Mouse (Mus musculus) v-Abl transformed pro-B cells (cell line): ENCODE data around the gene Blmh.

ENCODE experiments used
- in situ Hi-C, 2 experiments: fragments of 400-800 bp; cut with MboI; formaldehyde crosslinking; loops; one replicate each; pipeline ENCODE4 v1.15.1; 2025; ENCODE audit not compliant: unreplicated experiment in 2 of 2

The Blmh gene

DNA sequence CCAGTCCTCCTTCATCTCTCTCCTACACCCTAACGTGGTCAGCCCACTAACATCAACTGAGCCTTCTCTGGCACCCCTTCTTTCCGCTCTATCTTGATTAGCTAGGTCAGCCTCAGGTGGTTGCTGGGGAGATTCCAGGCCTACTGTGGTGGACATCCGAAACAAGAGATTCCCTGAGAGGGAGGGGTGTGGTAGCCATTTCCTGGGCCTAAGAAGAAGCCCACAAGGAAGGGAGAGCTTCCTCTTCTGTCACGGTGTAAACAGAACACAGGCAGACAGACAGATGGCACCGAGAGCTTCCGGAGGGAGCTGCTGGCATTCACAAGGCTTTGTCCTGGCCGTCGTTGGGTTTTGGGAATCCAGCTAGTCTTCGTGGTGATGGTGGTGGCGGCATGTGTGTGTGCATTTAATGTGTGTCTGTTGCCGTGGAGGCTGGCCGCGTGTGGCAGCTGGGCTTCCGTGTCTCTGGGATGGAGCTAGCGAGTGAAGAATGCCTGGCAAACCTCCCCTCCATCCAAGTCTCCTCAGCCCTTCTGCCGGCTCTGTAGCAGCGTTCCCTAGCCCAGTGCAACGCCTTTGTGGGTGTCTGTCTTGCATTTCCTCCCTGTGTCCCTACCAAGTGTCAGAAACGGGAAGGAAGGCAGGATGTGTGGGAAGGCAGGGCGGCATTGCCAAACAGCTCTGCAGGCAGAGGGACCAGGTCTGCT, 71.5 kb downstream of the Blmh start:
- in situ Hi-C loops, result loop anchor here (10.0 to 25.0 kb wide), 2 partner anchors 459 to 466 kb away; partner anchors contain the start of gene Coro6 (in 1 of the 2)

DNA sequence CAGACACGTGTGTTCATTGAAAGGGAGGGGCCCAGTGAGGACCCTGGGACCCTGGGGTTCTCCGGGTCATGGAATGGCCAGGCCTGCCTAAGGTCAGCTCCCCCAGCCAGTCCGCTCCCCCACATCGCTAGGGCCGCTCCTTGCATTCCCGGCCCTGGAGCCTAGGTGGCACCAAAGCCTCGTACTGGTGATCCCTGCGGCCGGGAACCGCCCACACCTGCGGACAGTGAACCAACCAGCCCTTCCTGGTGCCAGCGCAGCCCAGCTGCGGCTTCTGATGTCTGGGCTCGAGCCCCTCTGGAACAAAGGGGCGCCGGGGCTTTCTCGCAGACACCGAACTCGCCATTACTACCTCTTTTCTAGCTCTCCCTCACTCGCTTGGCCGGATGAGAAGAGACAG, 72.7 kb downstream of the Blmh start:
- in situ Hi-C loops, result loop anchor here (10.0 to 25.0 kb wide), 2 partner anchors 457 to 465 kb away; partner anchors contain the start of gene Coro6 (in 1 of the 2)

DNA sequence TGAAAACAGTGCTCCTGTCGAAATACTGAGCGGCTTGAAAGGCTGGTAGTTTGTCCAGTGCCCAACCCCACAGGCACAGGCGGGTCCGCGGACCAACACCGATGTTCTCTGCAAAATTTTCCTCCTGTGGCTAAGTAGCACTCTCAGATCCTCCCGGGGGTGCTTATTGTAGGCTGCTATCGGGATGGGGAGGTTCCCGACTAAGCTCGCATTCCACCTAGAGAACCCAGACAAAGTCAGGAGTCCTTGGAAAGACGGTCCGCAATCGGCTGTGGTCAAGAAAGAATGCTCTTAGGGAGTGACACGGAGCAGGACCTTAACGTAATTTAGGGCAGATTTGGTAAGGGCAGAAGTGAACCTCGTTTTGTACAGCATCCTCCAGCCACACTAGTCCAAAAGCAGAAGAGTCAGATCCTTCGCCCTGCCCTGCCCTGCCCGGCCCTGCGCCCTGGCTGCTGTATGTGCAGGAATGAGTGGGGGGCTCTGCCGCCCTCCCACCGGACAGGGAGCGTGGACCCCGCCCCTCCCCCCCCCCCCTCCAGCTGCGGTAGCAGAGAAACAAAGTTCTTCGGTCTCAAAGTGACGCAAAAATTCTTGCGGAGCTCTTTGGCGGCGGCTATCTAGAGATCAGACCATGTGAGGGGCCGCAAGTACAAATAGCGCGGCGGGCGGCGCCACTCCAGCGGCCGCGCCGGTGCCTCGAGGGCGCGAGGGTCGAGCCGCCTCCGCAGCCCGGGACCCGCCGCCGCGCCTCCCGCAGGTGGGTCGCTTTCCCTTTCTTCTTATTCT, 73.5 kb downstream of the Blmh start, which contains the start of gene Slc6a4:
Slc6a4 (plus strand) TSS at position 688 of the 789 bp plus-strand sequence.
- in situ Hi-C loops, result loop anchor here (10.0 to 25.0 kb wide), 2 partner anchors 457 to 464 kb away; partner anchors contain the start of gene Coro6 (in 1 of the 2)

DNA sequence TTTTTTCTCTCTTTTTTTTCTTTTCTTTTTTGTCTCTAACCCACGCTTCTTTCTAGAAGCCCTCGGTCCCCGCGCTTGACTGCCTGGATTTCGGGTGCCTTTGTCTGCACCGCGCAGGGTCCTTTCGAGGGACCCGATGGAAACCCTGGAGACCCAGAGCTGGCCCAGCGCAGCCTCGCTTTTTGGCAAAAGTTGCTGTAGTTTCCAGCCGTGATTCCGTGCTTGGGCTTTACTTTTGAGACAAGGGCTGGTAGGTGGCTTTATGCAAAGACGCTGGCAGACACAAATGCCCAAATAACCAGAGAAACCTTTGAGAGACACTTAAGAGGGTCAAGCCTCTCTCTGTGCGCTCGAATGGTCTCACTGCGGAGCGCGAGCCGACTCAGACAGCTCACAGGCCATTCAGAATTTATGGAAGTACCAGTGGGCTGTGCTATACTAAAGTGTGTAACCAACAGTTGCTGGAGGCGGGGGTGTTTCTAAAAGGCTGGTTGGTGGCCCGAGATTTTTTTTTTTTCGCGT, 74.2 kb downstream of the Blmh start:
- in situ Hi-C loops, result loop anchor here (10.0 to 25.0 kb wide), 2 partner anchors 456 to 464 kb away; partner anchors contain the start of gene Coro6 (in 1 of the 2)

DNA sequence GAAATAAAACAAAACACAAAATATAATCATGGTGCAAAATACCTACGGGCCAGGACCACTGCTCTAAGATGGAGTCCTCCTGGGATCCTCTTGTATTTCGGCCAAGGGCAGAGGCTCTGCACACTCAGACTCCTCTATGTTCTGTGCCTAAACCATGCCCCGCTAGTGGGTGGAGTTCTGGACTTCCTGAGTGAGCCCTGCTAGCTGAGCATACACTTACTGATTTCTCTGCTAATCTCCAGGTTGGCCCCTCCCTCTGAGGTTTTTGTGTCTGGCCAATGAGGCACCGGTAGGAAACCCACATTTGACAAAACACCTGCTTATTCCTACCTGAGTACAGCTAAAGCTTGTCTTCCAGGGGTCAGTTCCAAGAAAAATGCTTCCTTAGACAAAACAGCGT, 76.1 kb downstream of the Blmh start:
- in situ Hi-C loops, result loop anchor here in 1 of 2 experiments (5.0 kb wide), 1 partner anchor 92 kb away; no protein-coding TSS in a partner anchor

DNA sequence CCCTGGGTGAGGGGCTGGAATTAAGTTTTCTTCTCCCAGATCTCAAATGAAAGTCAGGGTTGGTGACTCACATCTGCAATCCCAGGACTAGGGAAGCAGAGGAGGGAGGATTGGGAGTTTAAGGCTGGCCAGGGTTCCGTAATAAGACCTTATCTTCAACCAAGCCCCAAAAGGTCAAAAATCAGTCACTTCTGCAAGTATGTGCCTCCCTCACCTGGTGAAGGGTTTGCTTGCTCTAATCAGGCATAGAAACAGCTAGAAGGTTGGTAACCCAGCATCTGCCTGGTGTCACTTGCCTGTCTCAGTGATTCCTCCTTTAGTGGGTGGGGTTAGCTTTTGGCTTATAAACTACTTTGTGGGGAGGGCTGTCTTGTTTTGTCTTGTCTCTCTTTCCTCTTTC, 77.8 kb downstream of the Blmh start:
- in situ Hi-C loops, result loop anchor here in 1 of 2 experiments (5.0 kb wide), 1 partner anchor 90 kb away; no protein-coding TSS in a partner anchor

DNA sequence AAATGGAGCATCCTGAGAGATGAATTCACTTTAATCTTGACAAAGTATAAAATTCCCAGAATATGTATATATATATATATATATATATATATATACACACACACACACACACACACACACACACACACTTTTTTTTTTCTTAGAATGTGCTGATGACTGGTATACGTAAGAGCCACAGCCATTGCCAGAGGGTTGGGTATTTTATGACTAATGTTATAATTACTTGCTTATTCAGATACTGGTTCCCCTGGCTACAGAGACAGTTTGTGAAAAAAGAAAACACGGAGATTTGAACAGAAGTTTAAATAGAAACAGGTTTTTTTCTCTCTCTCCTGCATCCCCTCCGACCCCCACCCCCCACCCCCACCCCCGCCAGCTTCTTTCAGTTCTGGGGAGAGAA, 81.3 kb downstream of the Blmh start:
- in situ Hi-C loops, result no loop called here

DNA sequence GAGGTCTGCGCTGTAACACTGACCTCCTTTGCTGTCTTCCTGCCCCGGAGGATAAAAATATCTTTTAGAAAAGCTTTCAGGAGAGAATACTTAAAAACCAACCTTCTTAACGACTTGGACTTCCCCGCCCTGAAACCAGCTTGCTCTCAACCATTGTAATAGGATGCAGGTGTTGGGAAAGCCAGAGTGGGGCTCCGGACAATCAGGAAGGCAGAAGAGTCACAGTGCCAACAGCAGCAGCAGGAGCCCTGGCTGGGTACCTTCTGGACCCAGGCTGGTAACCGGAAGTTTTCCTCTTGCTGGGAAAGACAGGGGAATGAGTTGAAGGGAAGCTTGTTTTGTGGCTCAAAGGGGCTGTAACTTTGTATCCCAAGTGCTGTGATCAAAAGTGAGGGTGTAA, 82.0 kb downstream of the Blmh start:
- in situ Hi-C loops, result no loop called here

DNA sequence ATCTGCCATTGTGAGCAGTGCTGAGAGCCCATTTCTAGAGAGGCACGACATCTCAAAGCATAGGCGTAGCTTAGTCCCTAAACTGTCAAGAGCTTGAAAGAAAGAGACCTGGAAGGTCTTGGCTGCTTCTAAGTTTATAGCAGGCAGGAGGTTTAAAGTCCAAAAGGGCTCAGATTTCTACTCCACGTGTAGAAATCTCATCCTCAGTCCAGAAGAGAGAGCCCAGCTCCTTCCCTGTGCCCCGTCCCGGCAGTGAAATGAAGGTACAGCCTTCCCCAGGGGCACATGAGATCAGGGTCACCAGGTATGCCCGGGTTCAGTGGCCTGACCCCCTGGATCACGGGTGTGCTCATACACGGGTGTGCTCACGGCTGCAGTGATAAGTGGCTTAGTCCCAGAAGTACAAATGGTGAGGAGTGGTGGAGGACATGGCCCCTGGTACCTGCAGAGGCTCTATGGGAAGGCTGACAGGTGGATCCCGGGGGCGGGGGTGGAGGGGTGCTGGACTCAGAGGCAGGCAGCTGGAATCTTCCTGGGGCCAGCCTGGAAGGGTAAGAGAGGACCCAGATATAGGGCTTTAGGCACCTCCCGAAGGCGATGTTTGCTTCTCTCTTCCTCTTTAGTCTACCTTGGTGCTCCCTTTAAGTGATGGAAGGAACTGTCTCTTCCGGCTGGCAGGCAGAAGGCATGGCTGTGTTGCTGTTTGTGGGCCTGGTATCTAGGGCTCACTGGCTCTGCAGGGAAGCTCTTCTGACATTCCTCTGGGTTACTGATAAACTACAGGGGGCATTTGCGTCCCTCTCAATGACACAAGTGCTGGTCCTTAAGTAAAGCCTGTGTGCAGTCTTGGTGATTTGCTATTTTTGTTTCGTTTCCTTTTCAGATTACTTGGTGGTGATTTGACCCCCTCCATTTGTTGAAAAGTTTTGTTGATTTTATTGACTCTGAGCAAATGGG, 84.7 kb downstream of the Blmh start:
- in situ Hi-C loops, result no loop called here

DNA sequence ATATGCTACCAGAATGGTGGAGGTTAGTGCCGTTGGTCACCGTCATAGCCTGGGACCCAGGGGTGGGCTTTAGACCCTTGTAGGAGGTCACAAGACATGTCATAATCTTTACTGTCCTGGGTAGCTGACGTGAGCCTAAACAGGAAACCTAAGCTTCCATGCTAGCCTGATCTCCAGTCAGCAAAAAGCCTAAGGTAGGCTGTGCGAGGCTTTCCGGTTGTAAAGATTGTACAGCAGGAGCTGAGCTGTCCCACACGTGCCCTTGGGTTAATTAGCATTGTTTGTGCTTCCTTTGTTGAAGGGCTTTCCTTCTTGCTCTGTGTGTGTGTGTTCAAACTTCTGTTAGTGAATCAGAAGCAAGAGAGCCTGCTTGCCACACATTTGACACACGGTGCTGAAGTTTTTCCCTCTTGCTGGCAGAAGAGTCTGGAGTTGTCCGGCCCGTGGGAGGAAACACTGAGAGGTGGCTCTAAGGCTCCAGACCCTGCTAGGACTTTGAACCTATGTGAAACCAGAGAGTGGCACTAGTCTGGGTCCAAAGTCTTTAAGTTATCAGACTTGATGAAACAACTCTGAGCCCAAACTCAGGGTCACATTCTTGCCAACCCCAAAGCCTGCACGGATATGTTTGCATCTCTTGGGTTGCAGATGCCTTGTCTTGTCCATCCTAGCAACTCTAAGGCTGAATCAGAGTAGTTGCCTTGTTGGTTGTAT, 86.3 kb downstream of the Blmh start:
- in situ Hi-C loops, result no loop called here

DNA sequence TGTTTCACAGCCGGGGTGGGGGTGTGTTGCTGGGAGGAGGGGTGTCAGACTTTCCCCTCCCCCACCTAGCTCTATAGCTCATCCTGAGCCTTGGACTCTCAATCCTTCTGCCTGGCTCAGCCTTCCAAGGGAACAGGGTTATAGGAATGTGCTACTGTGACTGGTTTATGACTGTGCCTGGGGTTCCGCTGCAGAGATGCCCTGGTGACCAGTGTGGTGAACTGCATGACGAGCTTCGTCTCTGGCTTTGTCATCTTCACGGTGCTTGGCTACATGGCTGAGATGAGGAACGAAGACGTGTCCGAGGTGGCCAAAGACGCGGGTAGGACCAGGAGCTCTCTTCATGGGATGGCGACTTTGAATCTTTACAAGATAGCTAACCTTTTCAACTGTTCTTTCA, 93.4 kb downstream of the Blmh start:
- in situ Hi-C loops, result no loop called here

DNA sequence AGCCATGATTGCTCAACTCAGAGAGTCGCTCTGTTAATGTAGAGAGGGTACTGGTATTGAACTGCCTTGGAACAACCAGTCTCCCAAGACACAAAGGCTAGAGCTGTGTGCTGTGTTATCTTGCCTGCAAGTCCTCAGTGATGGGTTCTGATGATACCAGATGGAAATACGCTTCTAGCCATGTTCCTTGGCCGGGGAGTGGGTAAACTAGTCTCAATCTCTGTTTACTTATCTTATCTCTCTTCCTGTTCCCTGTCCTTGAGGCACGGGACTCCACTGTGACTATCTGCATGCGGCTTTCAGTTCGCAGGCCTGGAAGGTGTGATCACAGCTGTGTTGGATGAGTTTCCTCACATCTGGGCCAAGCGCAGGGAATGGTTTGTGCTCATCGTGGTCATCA, 94.9 kb downstream of the Blmh start:
- in situ Hi-C loops, result no loop called here

DNA sequence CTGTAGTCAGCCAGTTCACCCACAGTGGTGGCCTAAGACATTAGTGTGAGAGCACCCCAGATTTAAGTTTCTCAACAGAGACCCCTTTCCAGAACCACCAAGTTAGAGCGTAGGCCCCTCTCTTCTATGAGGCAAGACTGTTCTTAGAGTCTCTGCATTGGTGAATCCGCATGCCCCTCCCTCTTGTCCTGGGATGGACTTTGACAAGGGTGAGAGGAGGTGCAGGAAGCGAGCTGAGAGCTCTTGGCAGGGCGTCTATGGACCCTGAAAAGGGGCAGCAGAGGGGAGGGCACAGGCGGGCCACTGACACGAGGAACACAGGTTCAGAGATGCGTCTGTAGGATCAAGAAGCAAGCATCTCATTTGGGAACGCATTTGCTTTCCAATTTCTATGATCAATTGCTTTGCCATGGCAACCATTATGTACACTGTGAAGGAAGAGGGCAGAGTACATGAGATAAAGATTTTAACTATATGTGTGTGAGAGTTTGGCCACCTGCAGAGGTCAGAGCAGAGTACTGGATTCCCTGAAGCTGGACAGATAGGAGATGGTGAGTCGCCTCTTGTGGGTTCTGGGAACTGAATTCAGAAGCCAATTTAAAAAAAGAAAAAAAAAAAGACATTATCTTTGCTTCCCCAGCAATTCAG, 97.3 kb downstream of the Blmh start:
- in situ Hi-C loops, result no loop called here

DNA sequence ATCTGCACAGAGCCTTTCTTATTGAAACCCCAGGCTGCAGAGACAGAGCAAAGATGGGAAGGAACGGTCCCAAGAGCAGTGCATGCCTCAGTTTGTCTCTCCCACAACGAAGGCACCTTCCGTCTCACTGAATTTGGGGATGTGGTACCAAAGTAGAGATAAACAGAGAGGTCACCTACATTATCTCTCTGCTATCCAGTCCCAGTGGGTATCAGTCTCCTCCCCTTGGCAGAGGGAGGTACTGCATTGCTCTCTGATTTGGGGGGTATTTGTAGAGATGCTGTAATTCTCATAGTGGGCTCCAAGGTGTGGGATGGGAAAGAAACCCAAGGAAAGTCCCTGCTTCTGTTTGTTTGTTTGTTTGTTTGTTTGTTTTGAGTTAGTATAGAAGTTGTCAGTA, 102.0 kb downstream of the Blmh start:
- in situ Hi-C loops, result no loop called here

DNA sequence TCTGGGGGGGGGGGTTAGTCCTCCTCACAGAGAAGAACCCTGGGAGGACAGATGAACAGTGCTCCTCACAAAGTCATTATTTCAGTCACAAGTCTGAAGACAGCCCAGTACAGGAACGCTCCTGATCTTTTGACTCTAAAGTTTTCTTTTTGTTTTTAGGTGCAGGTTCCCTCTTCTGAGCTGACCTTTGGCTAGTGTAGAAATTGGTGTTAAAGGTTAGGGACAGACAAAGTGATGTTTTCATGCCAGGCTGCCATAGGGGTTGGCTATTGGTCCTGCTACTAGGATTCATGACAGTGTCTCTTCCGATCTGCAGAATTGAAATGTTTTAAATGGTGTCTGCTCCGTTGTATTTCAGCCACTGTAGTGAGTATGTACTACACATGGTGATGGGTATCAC, 103.5 kb downstream of the Blmh start:
- in situ Hi-C loops, result no loop called here

DNA sequence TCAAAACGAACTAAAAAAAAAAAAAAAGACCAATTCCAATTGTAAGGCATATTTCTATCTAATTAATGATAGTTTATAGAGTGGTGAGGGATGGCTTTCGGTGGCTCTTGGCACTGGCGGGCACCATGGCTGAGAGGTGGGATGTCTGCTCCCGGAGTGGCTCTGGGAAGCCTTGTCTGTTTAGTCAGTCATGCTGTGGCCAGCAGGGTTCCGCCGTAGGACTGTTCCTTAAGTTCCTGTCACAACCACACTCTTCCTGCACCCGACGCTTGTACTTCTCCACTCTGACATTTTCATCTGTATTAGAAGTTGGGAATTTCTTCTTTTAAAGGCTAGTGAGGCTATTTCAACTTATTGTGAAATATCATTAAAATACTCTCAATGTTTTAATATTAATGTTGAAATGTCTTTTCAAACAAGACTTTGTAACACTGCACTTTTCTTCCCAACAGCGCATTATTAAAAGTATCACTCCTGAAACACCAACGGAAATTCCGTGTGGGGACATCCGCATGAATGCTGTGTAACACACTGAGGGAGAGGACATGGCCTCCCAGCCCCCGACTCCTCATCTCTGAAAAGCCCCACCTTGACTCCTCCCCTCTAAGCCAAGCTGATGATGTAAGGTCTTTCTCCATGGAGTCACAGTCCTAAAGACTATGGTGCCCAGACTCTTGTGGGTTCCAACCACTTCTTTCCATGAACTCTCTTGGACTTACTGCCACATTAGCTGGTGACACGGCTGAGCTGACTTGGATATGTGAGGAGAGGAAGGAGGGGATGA, 106.7 kb downstream of the Blmh start:
- in situ Hi-C loops, result no loop called here
